Mouse (Mus musculus) liver, postnatal 0 days (tissue): ENCODE data around the gene Triobp.

Experiments used
- CTCF ChIP-seq: sonication (generic); IDR thresholded peaks from 2 replicates; pipeline ENCODE4 v1.5.1; 2016; ENCODE audit warnings: antibody characterized with exemption, low read depth
- EP300 ChIP-seq: IDR thresholded peaks from 2 replicates; pipeline ENCODE4 v1.6.1; 2016; ENCODE audit warnings: antibody characterized with exemption, low read depth, mild to moderate bottlenecking

- TF ChIP-seq CTCF (no peak), EP300 (no peak)
Observed at GRCm38 (mm10) chr15:79028237-79028738, 80.8 kb downstream of the Triobp start, which contains the start of gene H1f0.
